Mouse (Mus musculus) liver, adult 2 months (tissue): Measurements from ENCODE around the gene Cog3.

ENCODE experiments used
- CTCF ChIP-seq: fragments of 200-500 bp; IDR thresholded peaks from 2 replicates; pipeline ENCODE4 v1.5.1; 2011; ENCODE audit warnings: low read depth, low read length, control low read depth
- POLR2A ChIP-seq: fragments of 200-500 bp; IDR thresholded peaks from 2 replicates; pipeline ENCODE4 v1.6.1; 2011; ENCODE audit warnings: low read length, control low read depth; ENCODE audit not compliant: insufficient read depth; ENCODE audit errors: extremely low read depth

GRCm38 (mm10) chr14:75779913-75780312 is 25.6 kb upstream of the Cog3 start:
- no peak for TF ChIP-seq POLR2A
- no peak for TF ChIP-seq CTCF
